Mouse (Mus musculus): ENCODE data around the gene Tmsb15l. TPM values are rescaled to one million over a fixed set of nuclear protein-coding genes. Genes with fewer than 3 reads are reported as not detected.

The Tmsb15l gene
- 0.32 TPM in 1 of 2 replicates, not detected in the other for polyA plus RNA-seq (2012; rRNA removed)

DNA sequence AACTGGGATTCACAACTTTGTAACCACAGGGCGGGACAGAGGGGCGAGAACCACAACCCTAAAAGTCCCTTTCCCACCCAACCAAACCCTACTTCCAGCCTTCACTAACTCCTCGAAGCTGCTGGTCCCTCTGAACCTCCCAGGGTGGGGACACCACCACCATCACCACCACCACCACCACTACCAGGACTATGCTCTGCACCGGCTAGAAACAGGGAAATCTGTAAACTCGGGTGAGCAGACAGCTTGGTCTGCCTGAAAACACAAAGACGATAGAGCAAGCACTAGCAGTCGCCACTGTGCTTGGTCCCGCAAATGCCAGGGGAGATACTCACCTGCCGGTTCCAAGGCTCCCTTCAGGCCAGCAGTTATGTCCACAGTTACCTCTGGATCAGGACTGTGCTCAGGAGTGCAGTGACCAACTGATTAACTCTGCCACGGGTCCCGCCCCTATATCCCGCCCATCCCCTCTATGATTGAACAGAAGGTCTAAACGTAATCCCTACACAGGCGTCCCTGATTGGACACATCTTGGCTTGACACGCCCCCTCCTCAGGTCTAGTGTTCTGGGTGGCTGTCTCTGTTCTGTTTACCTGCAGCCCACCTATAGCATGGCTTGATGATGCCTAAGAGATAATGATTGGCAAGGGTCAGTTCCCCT lies at the start of gene Tmsb15l, which contains the start of gene Tmsb15b1:
Gene Tmsb15l (minus strand): TSS at position 446 of the 661 bp plus-strand sequence.
Gene Tmsb15b1 (minus strand): TSS at position 451 of the 661 bp plus-strand sequence.
- Histone ChIP-seq H3K27ac (ENCODE audit: insufficient read depth, low read depth, low read length) (no peak within 1 kb of the TSS), H3K36me3 (ENCODE audit: control insufficient read depth, insufficient read depth, low read length) (no peaks in the 10 kb centered on the region), H3K27me3 (ENCODE audit: control insufficient read depth, insufficient read depth, low read length) (no peaks in the 10 kb centered on the region), H3K4me1 (ENCODE audit: control insufficient read depth, insufficient read depth, insufficient read length, low read length) (peaks cover 3% of the 10 kb centered on the region; the same call in 1 of the 2 replicates), H3K4me3 (ENCODE audit: low read depth, low read length) (peak within 1 kb of the TSS; percentile 65)
- 27% methylated on average over 15 of the region's 15 CpGs for WGBS
- TF ChIP-seq POLR2A (IDR thresholded peaks at IDR 0.05; ENCODE audit: low read depth, low read length) (no peak), CTCF (IDR thresholded peaks at IDR 0.05; ENCODE audit: extremely low read depth, insufficient read length, insufficient replicate concordance, low read depth, low read length) (no peak)

DNA sequence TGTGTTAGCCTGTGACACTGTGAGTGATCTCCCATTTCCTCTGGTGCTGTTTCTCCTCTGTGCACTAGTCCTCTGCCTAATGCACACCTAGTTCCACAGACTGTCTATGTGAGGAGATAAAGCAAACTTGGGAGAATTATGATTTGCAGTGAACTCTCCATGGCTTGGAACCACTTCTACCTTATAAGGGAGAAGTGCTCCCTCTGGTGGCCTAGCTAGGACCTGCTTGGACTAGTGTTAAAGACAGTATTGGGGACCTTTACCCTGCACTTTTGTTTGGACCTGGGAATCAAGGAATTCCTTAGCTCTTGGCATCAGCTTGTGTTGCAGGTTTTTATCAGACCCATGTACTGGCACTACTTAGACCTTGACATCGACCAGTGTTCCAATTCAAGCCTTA lies 42.6 kb upstream of the Tmsb15l start:
- Histone ChIP-seq H3K4me3 (ENCODE audit: low read depth, low read length) (no peak overlapping the region), H3K27ac (ENCODE audit: insufficient read depth, low read depth, low read length) (no peak overlapping the region), H3K36me3 (ENCODE audit: control insufficient read depth, insufficient read depth, low read length) (0 out of 2 replicates have a peak, but pooled peaks cover 2% of the 10 kb centered on the region), H3K4me1 (ENCODE audit: control insufficient read depth, insufficient read depth, insufficient read length, low read length) (no peaks in the 10 kb centered on the region), H3K27me3 (ENCODE audit: control insufficient read depth, insufficient read depth, low read length) (no peaks in the 10 kb centered on the region)
- whole genome bisulfite sequencing: 10% methylated on average over 1 of the region's 1 CpGs
- TF ChIP-seq CTCF (IDR thresholded peaks at IDR 0.05; ENCODE audit: extremely low read depth, insufficient read length, insufficient replicate concordance, low read depth, low read length) (no peak), POLR2A (IDR thresholded peaks at IDR 0.05; ENCODE audit: low read depth, low read length) (no peak)

DNA sequence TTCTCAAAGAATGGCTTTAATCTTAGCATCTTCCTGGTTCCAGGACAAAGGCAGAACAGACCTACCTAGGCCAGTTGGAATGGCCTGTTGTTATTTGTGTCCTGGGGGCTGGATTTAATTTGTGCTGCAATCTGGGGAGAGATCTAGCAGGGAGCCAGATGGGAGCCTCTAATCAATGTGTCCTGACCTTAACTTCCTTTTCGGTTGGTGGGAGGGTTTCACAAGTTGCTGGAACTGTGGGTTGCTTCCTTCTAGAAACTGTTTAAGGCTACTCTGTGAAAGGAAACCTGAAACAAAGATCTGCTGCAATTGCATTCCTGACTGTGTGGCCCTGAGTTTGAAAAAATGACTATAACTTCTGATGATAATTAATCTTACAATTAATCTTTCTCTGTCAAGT lies 41.0 kb upstream of the Tmsb15l start:
- H3K4me1 ChIP-seq (ENCODE audit: control insufficient read depth, insufficient read depth, insufficient read length, low read length): no peaks in the 10 kb centered on the region
- H3K27ac ChIP-seq (ENCODE audit: insufficient read depth, low read depth, low read length): no peak overlapping the region
- H3K36me3 ChIP-seq (ENCODE audit: control insufficient read depth, insufficient read depth, low read length): 0 out of 2 replicates have a peak, but pooled peaks cover 2% of the 10 kb centered on the region
- H3K4me3 ChIP-seq (ENCODE audit: low read depth, low read length): no peak overlapping the region
- WGBS: 71% methylated on average over 1 of the region's 1 CpGs
- no peak for TF ChIP-seq POLR2A (IDR thresholded peaks at IDR 0.05; ENCODE audit: low read depth, low read length)
- TF ChIP-seq CTCF (IDR thresholded peaks at IDR 0.05; ENCODE audit: extremely low read depth, insufficient read length, insufficient replicate concordance, low read depth, low read length): no peak
- no peaks in the 10 kb centered on the region for H3K27me3 ChIP-seq (ENCODE audit: control insufficient read depth, insufficient read depth, low read length)

DNA sequence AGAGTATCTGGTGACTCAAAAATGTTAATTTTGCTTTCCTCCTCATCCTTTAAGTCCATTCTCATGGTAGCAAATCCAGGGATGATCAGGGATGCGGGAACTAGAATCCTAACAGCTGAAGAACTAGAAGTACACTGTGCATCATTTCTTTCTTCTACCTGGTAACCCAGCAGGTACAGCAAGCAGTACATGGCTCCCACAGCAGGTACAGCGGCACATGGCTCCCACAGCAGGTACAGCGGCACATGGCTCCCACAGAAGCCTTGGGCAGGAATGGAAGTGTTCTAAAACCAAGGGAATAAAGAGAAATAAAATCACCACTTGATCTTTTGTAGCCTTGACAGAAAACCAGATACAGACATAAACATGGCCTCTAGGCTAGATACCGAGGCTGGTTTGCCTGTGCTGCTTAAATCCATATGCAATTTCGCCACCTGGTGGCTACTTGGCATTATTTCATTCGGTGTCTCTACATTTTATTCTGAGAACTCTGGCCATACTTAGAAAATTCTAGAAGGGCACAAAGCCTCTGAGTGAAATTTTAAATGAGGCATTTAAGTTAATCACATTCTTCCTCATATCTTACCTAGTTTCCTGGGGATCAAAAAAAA lies 38.5 kb upstream of the Tmsb15l start:
- H3K27me3 ChIP-seq (ENCODE audit: control insufficient read depth, insufficient read depth, low read length): no peaks in the 10 kb centered on the region
- 0 out of 2 replicates have a peak, but pooled peaks cover 2% of the 10 kb centered on the region for H3K36me3 ChIP-seq (ENCODE audit: control insufficient read depth, insufficient read depth, low read length)
- no peak overlapping the region for H3K4me3 ChIP-seq (ENCODE audit: low read depth, low read length)
- WGBS: 52% methylated on average over 6 of the region's 6 CpGs
- peak; percentile 7; the same call in 1 of the 2 replicates for TF ChIP-seq CTCF (IDR thresholded peaks at IDR 0.05; ENCODE audit: extremely low read depth, insufficient read length, insufficient replicate concordance, low read depth, low read length)
- TF ChIP-seq POLR2A (IDR thresholded peaks at IDR 0.05; ENCODE audit: low read depth, low read length): no peak
- H3K4me1 ChIP-seq (ENCODE audit: control insufficient read depth, insufficient read depth, insufficient read length, low read length): no peaks in the 10 kb centered on the region
- no peak overlapping the region for H3K27ac ChIP-seq (ENCODE audit: insufficient read depth, low read depth, low read length)

DNA sequence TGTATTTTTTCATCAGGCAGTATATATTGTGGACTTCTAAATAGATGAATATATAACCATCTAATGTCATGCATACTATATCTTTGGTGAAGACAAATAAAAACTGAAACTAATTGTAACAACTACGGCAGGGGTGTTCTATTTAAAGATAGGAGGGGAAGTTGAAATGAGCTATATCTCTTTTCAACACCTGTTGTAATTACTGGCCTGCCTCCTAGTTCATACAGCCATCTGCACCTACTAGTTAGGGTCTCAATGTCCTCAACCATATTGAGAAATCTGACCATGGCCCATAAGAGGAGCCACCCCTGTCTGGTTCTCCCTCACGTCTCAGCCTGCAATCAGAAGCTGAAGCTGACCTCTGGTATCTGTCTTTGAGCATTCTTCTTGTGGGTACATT lies 19.6 kb upstream of the Tmsb15l start:
- TF ChIP-seq POLR2A (IDR thresholded peaks at IDR 0.05; ENCODE audit: low read depth, low read length) (no peak), CTCF (IDR thresholded peaks at IDR 0.05; ENCODE audit: extremely low read depth, insufficient read length, insufficient replicate concordance, low read depth, low read length) (no peak)
- Histone ChIP-seq H3K27ac (ENCODE audit: insufficient read depth, low read depth, low read length) (no peak overlapping the region), H3K4me1 (ENCODE audit: control insufficient read depth, insufficient read depth, insufficient read length, low read length) (no peaks in the 10 kb centered on the region; the same call in 1 of the 2 replicates), H3K27me3 (ENCODE audit: control insufficient read depth, insufficient read depth, low read length) (no peaks in the 10 kb centered on the region; the same call in 1 of the 2 replicates), H3K36me3 (ENCODE audit: control insufficient read depth, insufficient read depth, low read length) (no peaks in the 10 kb centered on the region), H3K4me3 (ENCODE audit: low read depth, low read length) (no peak overlapping the region)
- WGBS: 73% methylated on average over 2 of the region's 2 CpGs

DNA sequence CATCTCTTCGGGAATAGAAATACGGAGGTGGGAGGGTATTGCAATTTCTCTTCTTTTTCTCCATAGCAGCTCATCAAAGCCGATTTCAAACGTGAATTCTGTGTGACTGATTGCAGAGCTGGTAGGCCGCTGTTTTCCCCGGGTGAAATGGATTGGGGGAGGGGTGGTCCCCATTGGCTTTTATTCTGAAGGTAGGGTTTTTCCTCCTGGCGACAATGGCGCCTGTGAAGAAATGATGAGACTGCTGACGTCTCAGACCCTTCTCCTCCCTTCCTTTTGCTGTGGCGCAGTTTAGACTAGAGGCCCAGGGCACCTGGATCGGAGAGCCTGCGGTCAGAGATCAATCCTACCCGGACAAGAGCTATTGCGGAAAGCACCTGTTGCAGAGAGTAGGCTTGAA lies 17.0 kb upstream of the Tmsb15l start:
- Histone ChIP-seq H3K27me3 (ENCODE audit: control insufficient read depth, insufficient read depth, low read length) (no peaks in the 10 kb centered on the region; the same call in 1 of the 2 replicates), H3K4me3 (ENCODE audit: low read depth, low read length) (peak overlapping the region; percentile 8; the same call in 1 of the 2 replicates), H3K4me1 (ENCODE audit: control insufficient read depth, insufficient read depth, insufficient read length, low read length) (no peaks in the 10 kb centered on the region; the same call in 1 of the 2 replicates), H3K36me3 (ENCODE audit: control insufficient read depth, insufficient read depth, low read length) (no peaks in the 10 kb centered on the region), H3K27ac (ENCODE audit: insufficient read depth, low read depth, low read length) (no peak overlapping the region)
- WGBS: 52% methylated on average over 14 of the region's 14 CpGs
- TF ChIP-seq POLR2A (IDR thresholded peaks at IDR 0.05; ENCODE audit: low read depth, low read length): no peak
- TF ChIP-seq CTCF (IDR thresholded peaks at IDR 0.05; ENCODE audit: extremely low read depth, insufficient read length, insufficient replicate concordance, low read depth, low read length): no peak

DNA sequence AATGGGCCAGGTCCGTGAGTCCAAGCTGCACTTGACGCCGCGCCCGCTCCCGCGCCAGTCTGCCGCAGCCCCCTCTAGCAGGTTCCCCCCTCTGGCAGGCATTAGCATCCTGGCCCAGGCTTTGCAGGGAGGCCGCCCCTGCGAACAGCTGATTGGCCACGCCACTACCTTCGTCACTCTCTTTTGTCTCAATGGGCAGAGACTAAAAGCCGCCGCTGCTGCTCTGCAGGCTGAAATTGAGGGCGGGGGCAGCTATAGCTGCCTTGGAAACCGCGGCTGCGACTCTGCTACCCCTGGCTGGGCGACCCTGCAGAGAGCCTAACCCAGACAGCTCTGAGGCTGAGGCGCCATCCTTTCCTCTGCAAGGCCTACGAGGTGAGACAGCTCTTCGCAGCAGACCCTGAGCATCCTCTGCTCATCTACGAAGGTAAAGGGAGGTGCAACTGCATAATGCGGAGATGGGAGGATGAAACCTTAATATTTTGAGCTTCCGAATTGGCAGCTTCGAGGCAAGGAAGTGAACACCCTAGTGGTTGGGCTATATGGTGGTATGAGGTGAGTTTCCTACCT lies 16.4 kb upstream of the Tmsb15l start, which contains the start of gene Zcchc18:
Gene Zcchc18 (plus strand): TSS at position 178 of the 570 bp plus-strand sequence.
- TF ChIP-seq CTCF (IDR thresholded peaks at IDR 0.05; ENCODE audit: extremely low read depth, insufficient read length, insufficient replicate concordance, low read depth, low read length) (no peak), POLR2A (IDR thresholded peaks at IDR 0.05; ENCODE audit: low read depth, low read length) (no peak)
- no peaks in the 10 kb centered on the region; the same call in 1 of the 2 replicates for H3K27me3 ChIP-seq (ENCODE audit: control insufficient read depth, insufficient read depth, low read length)
- peak within 1 kb of the TSS; percentile 72 for H3K4me3 ChIP-seq (ENCODE audit: low read depth, low read length)
- no peaks in the 10 kb centered on the region; the same call in 1 of the 2 replicates for H3K4me1 ChIP-seq (ENCODE audit: control insufficient read depth, insufficient read depth, insufficient read length, low read length)
- WGBS: 17% methylated on average over 26 of the region's 26 CpGs
- H3K36me3 ChIP-seq (ENCODE audit: control insufficient read depth, insufficient read depth, low read length): no peaks in the 10 kb centered on the region
- peak within 1 kb of the TSS; percentile 43; the same call in 1 of the 2 replicates for H3K27ac ChIP-seq (ENCODE audit: insufficient read depth, low read depth, low read length)

Measured in small intestine, adult 2 months (tissue).